ENCODE assay signal across 23 mouse cellular contexts in genomic region chr2:167506546-167507260, GRCm38 (mm10). TPM values are rescaled to one million over a fixed set of nuclear protein-coding genes. Genes with fewer than 3 reads are reported as not detected.
DNase-seq lines count a peak whose midpoint lies in the region; ATAC-seq and TF ChIP-seq lines count a peak whose summit lies in the region.
"Had no signal": no experiment of that assay in that cellular context is flagged by ENCODE, and none has a peak within 500 bp of the region (broad histone marks: within the 10 kb centered on the region; RNA-seq: fewer than 3 reads in every experiment).

No protein-coding gene starts in this region.

- peaks cover 46% of the 10 kb centered on the region for H3K36me3 ChIP-seq in hindbrain, embryonic 13.5 days
- peaks cover 25% of the 10 kb centered on the region for H3K36me3 ChIP-seq in hindbrain, postnatal 0 days (ENCODE audit: insufficient read depth, low read length)
- H3K36me3 ChIP-seq in midbrain, embryonic 14.5 days (ENCODE audit: control insufficient read depth, insufficient read depth, low read length): peaks cover 50% of the 10 kb centered on the region
- H3K36me3 ChIP-seq in midbrain, embryonic 16.5 days (ENCODE audit: control insufficient read depth, insufficient read depth, low read length): peaks cover 12% of the 10 kb centered on the region

- H3K9me3 ChIP-seq in hindbrain, embryonic 13.5 days: no peaks in the 10 kb centered on the region
- no peaks in the 10 kb centered on the region for H3K9me3 ChIP-seq in hindbrain, postnatal 0 days (ENCODE audit: low read length)
- no peaks in the 10 kb centered on the region for H3K9me3 ChIP-seq in midbrain, embryonic 14.5 days (ENCODE audit: control insufficient read depth, low read length)
- H3K9me3 ChIP-seq in midbrain, embryonic 16.5 days (replicated peaks; ENCODE audit: control insufficient read depth, low read length, poor library complexity, severe bottlenecking): no peaks in the 10 kb centered on the region
- H3K9me3 ChIP-seq: G1E had no signal

- WGBS in hindbrain, embryonic 13.5 days: 94% methylated on average over 10 of the region's 10 CpGs
- WGBS in hindbrain, postnatal 0 days: 91% methylated on average over 10 of the region's 10 CpGs
- WGBS in midbrain, embryonic 14.5 days: 95% methylated on average over 10 of the region's 10 CpGs
- 95% methylated on average over 10 of the region's 10 CpGs for WGBS in midbrain, embryonic 16.5 days

- no peaks in the 10 kb centered on the region for H3K27me3 ChIP-seq in hindbrain, embryonic 13.5 days
- no peaks in the 10 kb centered on the region for H3K27me3 ChIP-seq in hindbrain, postnatal 0 days (ENCODE audit: insufficient read depth, low read length)
- H3K27me3 ChIP-seq in midbrain, embryonic 14.5 days (ENCODE audit: control insufficient read depth, insufficient read depth, low read length): no peaks in the 10 kb centered on the region
- H3K27me3 ChIP-seq in midbrain, embryonic 16.5 days (ENCODE audit: control insufficient read depth, insufficient read depth, low read depth, low read length): no peaks in the 10 kb centered on the region
- H3K27me3 ChIP-seq: CH12.LX, Patski had no signal

- TF ChIP-seq CTCF in hindbrain, postnatal 0 days (IDR thresholded peaks at IDR 0.05; ENCODE audit: low read depth): no peak

- H3K27ac ChIP-seq in hindbrain, embryonic 13.5 days: no peak overlapping the region
- H3K27ac ChIP-seq in hindbrain, postnatal 0 days: no peak overlapping the region
- no peak overlapping the region for H3K27ac ChIP-seq in midbrain, embryonic 14.5 days (replicated peaks; ENCODE audit: low read depth, low read length)
- H3K27ac ChIP-seq in midbrain, embryonic 16.5 days (ENCODE audit: low read length): no peak overlapping the region
- H3K27ac ChIP-seq: left cerebral cortex, adult 2 months had no signal

- peak overlapping the region; percentile 26; the same call in 1 of the 2 replicates for H3K9ac ChIP-seq in hindbrain, embryonic 13.5 days
- no peak overlapping the region for H3K9ac ChIP-seq in hindbrain, postnatal 0 days (replicated peaks; ENCODE audit: low read length)
- H3K9ac ChIP-seq in midbrain, embryonic 14.5 days (replicated peaks; ENCODE audit: low read length): no peak overlapping the region
- H3K9ac ChIP-seq in midbrain, embryonic 16.5 days (ENCODE audit: low read depth, low read length): no peak overlapping the region; the same call in 1 of the 2 replicates
- H3K9ac ChIP-seq: forebrain, postnatal 0 days had no signal

- peak overlapping the region; percentile 18; the same call in 1 of the 2 replicates for H3K4me2 ChIP-seq in hindbrain, embryonic 13.5 days
- H3K4me2 ChIP-seq in hindbrain, postnatal 0 days (ENCODE audit: low read depth, low read length): no peak overlapping the region
- H3K4me2 ChIP-seq in midbrain, embryonic 14.5 days (ENCODE audit: low read length): peak overlapping the region; percentile 5; the same call in 1 of the 2 replicates
- no peak overlapping the region for H3K4me2 ChIP-seq in midbrain, embryonic 16.5 days (ENCODE audit: low read length)

- H3K4me3 ChIP-seq in hindbrain, embryonic 13.5 days: no peak overlapping the region
- H3K4me3 ChIP-seq in hindbrain, postnatal 0 days (ENCODE audit: low read length): no peak overlapping the region
- H3K4me3 ChIP-seq in midbrain, embryonic 14.5 days (replicated peaks; ENCODE audit: low read depth, low read length): no peak overlapping the region
- no peak overlapping the region for H3K4me3 ChIP-seq in midbrain, embryonic 16.5 days (ENCODE audit: low read depth, low read length)
- H3K4me3 ChIP-seq: left cerebral cortex, adult 2 months had no signal

- H3K4me1 ChIP-seq in hindbrain, embryonic 13.5 days (replicated peaks): peaks cover 37% of the 10 kb centered on the region
- H3K4me1 ChIP-seq in hindbrain, postnatal 0 days (ENCODE audit: insufficient read depth, low read length): peaks cover 11% of the 10 kb centered on the region; the same call in 1 of the 2 replicates
- H3K4me1 ChIP-seq in midbrain, embryonic 14.5 days (ENCODE audit: control insufficient read depth, insufficient read depth, low read length): peaks cover 29% of the 10 kb centered on the region
- peaks cover 33% of the 10 kb centered on the region for H3K4me1 ChIP-seq in midbrain, embryonic 16.5 days (ENCODE audit: control insufficient read depth, insufficient read depth, low read length)

- no peak for ATAC-seq in hindbrain, embryonic 13.5 days (ENCODE audit: low FRiP score)
- ATAC-seq in hindbrain, postnatal 0 days: no peak
- no peak for ATAC-seq in midbrain, embryonic 14.5 days (ENCODE audit: low FRiP score, low TSS enrichment)
- no peak for ATAC-seq in midbrain, embryonic 16.5 days
- ATAC-seq: activated CD4-positive, CD25-positive, alpha-beta regulatory T cell, adult 4 months; forebrain, postnatal 0 days; inflammation-experienced regulatory T-cells, adult 6 months; Patski had no signal

- DNase-seq in cerebellum, adult 9-11 months: peak; percentile 23
- DNase-seq in cerebellum, postnatal 14 days: no peak
- DNase-seq in hindbrain, postnatal 0 days (ENCODE audit: low spot score): no peak
- no peak for DNase-seq in midbrain, embryonic 14.5 days
- no peak for DNase-seq in layer of hippocampus, postnatal 14 days (ENCODE audit: low spot score in 2 of 2)
- DNase-seq: adrenal gland, adult 8-10 months; B cell, adult 2 months; cerebellum, postnatal 36 days; forebrain, postnatal 0 days; kidney, adult 18-20 months; kidney, postnatal 4 days; layer of hippocampus, adult 9-11 months; lung, postnatal 10 days; thymus, adult 18-20 months; thymus, postnatal 36 days had no signal

RNA-seq across cellular contexts. Expression of gene Spata2, which starts 14.0 kb away (rescaled TPM):
- 24.6 and 26.0 TPM in 2 replicates for polyA plus RNA-seq in hindbrain, embryonic 13.5 days (2015; fragmentation: Nextera tagmentation; extraction: Ambion mirVana)
- total RNA-seq in hindbrain, postnatal 0 days (2014; rRNA removed): 41.3 and 45.6 TPM in 2 replicates
- polyA plus RNA-seq in hindbrain, postnatal 0 days (2015; fragmentation: Nextera tagmentation; extraction: Ambion mirVana): 27.6 and 29.4 TPM in 2 replicates
- 27.4 and 29.9 TPM in 2 replicates for polyA plus RNA-seq in midbrain, embryonic 14.5 days (2014; fragmentation: Nextera tagmentation; extraction: Ambion mirVana)
- 32.2 and 34.4 TPM in 2 replicates for polyA plus RNA-seq in midbrain, embryonic 16.5 days (2015; fragmentation: Nextera tagmentation; extraction: Ambion mirVana)
- 10 to 100 TPM; 65.3 to 67.2 TPM for total RNA-seq in layer of hippocampus, postnatal 14 days (2021)

RNA-seq across cellular contexts. Expression of gene Rnf114, which starts 14.3 kb away (rescaled TPM):
- polyA plus RNA-seq in hindbrain, embryonic 13.5 days (2015; fragmentation: Nextera tagmentation; extraction: Ambion mirVana): 139 TPM in 2 replicates
- 68.7 and 89.6 TPM in 2 replicates for total RNA-seq in hindbrain, postnatal 0 days (2014; rRNA removed)
- polyA plus RNA-seq in hindbrain, postnatal 0 days (2015; fragmentation: Nextera tagmentation; extraction: Ambion mirVana): 79.8 and 85.8 TPM in 2 replicates
- polyA plus RNA-seq in midbrain, embryonic 14.5 days (2014; fragmentation: Nextera tagmentation; extraction: Ambion mirVana): 127 and 146 TPM in 2 replicates
- 111 and 121 TPM in 2 replicates for polyA plus RNA-seq in midbrain, embryonic 16.5 days (2015; fragmentation: Nextera tagmentation; extraction: Ambion mirVana)
- 10 to 100 TPM; 39.1 to 40.5 TPM for total RNA-seq in layer of hippocampus, postnatal 14 days (2021)

RNA-seq across cellular contexts. Expression of gene Snai1, which starts 31.3 kb away (rescaled TPM):
- 7.5 and 7.9 TPM in 2 replicates for polyA plus RNA-seq in hindbrain, embryonic 13.5 days (2015; fragmentation: Nextera tagmentation; extraction: Ambion mirVana)
- 0.93 and 1.2 TPM in 2 replicates for total RNA-seq in hindbrain, postnatal 0 days (2014; rRNA removed)
- polyA plus RNA-seq in hindbrain, postnatal 0 days (2015; fragmentation: Nextera tagmentation; extraction: Ambion mirVana): 3.6 and 4.3 TPM in 2 replicates
- 0.53 and 4.4 TPM in 2 replicates for polyA plus RNA-seq in midbrain, embryonic 14.5 days (2014; fragmentation: Nextera tagmentation; extraction: Ambion mirVana)
- 3.9 and 4.7 TPM in 2 replicates for polyA plus RNA-seq in midbrain, embryonic 16.5 days (2015; fragmentation: Nextera tagmentation; extraction: Ambion mirVana)
- under 1 TPM; 0.53 to 0.79 TPM for total RNA-seq in layer of hippocampus, postnatal 14 days (2021)
- total RNA-seq: G1E had no signal
- polyA plus RNA-seq: activated CD4-positive, CD25-positive, alpha-beta regulatory T cell, adult 4 months; G1E; inflammation-experienced regulatory T-cells, adult 6 months had no signal

Comparison
In these comparisons a context has a peak if more than half of its experiments do, and no peak if none do; other contexts are left out.
1. H3K4me2 ChIP-seq: peak in hindbrain, embryonic 13.5 days (single experiment) and midbrain, embryonic 14.5 days (single experiment); none in hindbrain, postnatal 0 days (single experiment) and midbrain, embryonic 16.5 days (single experiment).